Mouse (Mus musculus) right cerebral cortex, postnatal 14 days (tissue): ENCODE data around the gene Pcf11.

Source experiments
- DNase-seq: peaks from one replicate; pipeline ENCODE4 v3.0.0; 2022

Gene Pcf11

DNA sequence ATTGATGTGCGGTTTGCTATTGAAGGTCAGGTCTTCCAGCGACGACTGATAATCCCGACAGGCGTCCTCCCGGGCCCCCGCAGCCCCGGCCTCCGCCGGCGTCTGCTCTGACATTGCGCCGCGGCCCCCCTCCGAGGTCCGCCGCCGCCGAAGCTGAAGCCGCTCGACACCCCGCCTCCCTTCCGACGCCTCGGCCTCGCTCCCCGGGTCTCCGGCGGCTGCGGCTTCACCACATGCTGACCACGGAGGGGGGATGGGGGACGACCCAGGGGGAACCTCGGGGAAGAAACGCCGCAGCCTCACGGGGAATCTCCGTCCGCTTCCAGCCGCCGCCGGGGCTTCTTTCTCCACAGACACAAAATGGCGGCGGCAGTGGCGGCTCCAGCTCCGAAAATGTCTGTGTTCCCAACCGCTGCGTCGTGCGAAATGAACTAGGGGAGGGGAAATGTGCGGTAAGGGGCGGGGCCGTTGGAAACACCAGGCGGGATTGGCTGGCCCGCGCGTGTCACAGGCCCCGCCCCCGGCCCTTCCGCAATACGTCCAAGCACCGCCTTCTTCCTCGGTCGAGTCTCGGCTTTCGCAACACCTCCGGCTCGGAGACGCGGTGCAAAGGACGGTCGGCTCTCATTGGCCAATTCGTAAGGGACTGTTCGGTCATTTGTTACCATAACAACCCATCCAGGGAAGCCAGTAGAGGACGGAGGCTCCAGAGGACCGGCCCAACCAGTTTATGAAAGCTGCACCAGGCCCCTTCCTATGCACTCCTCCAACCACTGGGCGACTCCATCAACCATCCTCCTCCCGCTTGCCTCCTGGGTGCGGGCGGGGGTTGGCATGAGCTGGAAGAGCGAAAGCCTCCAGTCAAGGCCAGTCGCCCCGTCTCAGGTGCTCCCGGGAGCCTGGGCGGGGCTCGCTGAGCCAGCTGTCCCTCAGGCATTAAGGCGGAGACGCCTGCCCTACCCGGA, at the start of gene Pcf11:
Gene Pcf11 (minus strand): TSS at position 428 of the 965 bp plus-strand sequence.
- peak; percentile 96 for DNase-seq

DNA sequence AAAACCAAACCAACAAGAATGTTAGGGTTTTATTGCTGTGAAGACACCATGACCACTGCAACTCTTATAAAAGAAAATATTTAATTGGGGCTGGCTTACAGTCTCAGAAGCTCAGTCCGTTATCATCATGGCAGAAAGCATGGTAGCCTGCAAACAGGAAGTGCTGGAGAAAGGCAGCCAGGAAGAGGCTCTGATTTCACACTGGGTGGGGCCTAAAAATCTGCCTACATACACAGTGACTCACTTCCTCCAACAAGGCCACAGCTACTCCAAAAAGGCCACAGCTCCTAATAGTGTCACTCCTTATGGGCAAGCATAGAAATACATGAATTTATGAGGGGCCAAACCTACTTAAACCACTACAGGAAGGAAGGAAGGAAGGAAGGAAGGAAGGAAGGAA, 45.3 kb upstream of the Pcf11 start:
- no peak for DNase-seq

- no peak for DNase-seq
Observed at GRCm38 (mm10) chr7:92711593-92711992, 41.9 kb upstream of the Pcf11 start.

DNA sequence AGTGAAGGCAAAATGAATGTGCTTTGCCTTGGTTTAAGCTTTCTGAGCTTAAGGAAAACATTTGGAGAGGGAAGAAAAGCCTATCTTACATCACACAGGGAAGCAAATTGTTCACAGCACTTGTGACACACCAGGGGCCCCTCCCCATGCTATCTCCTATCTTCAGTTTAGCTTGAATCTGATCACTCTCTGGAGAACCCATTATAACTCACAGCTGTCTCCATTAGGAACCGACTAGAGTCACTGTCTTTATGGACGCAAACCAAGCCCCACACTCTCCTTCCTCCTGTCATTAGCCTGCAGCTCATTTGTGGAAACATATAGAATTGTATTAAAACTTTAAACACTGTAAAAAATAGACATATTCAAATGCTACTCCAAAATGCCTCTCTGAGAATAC, 39.8 kb upstream of the Pcf11 start:
- no peak for DNase-seq

DNA sequence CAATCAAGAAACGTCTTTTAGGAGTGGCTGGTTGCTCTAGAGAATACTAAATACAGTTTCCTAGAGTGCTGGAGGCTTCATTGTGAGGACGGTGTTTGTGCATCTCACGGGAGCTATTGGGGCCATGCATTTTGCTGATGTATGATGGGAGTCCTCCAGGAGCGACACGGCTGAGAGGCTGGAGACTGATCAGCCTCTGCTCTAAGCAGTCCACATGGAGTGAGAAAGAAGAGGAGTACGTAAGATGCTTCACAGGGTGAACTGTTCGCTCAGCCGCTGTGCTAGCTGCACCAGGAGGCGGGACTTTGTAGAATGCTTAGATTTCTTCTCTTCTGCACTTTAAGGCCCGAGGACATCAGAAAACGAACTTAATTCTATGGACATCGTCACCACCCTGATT, 37.0 kb upstream of the Pcf11 start:
- DNase-seq = no peak

- no peak for DNase-seq
Observed at GRCm38 (mm10) chr7:92705534-92705933, 35.8 kb upstream of the Pcf11 start.

GRCm38 (mm10) chr7:92703661-92704060, 33.9 kb upstream of the Pcf11 start:
- no peak for DNase-seq

DNA sequence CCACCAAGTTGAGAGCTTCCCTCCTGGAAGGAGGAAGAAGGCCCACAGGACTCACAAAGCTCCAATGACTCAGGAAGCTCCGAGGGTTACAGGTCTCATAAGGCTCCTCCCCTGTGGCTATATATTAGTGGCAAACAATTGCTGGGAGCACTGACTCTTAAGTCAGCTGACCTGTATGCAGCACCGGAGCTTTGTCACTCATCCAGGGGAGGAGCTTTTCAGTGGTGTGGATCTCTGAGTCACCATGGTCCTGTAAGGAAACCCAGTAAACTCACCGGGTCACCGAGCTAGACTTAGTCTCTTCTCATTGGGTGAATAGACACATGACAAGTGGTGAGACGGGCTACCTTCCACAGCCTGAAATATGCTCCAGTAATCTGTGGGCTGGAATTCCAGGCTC, 29.0 kb upstream of the Pcf11 start:
- no peak for DNase-seq

DNA sequence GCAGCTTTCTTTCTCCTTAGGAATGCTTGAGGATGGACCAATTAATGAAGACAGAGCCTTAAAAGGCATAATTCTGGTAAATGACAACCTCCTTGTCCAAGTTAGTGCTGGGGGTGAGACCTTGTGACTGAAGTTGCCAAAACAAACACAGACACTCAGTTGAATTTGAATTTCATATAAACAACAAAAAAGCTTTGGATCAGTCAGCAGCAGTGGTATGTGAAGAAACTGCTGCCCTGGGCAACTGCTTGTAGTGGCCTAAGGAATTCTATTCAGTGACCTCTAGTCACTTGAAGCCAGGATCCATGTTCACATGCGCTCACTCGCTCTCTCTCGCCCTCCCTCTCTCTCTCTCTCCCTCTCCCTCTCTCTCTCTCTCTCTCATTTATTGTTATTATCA, 26.7 kb upstream of the Pcf11 start:
- no peak for DNase-seq

DNA sequence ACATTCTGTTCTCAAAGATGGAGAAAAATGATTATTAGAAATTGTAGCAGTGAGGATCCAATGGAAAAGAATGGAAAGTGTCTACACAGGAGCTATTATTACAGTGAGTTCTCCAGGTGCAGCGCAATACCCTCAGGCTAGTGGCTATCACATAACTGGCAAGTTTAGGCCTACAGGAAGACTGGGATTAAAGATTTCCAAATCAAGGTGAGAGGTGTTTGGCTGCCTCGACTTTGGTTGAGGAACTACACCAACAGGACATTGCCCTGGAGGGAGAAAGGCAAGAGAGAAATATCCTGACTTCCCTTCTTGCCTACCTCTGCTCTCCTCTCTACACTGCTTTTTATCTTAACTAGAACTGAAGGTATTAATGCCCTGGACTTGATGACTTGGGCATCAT, 19.4 kb upstream of the Pcf11 start:
- no peak for DNase-seq

GRCm38 (mm10) chr7:92688299-92688669, 18.6 kb upstream of the Pcf11 start:
- DNase-seq = no peak

- no peak for DNase-seq
Observed at GRCm38 (mm10) chr7:92687556-92688298, 18.0 kb upstream of the Pcf11 start.

- no peak for DNase-seq
Observed at GRCm38 (mm10) chr7:92677346-92677745, 7.6 kb upstream of the Pcf11 start.

DNA sequence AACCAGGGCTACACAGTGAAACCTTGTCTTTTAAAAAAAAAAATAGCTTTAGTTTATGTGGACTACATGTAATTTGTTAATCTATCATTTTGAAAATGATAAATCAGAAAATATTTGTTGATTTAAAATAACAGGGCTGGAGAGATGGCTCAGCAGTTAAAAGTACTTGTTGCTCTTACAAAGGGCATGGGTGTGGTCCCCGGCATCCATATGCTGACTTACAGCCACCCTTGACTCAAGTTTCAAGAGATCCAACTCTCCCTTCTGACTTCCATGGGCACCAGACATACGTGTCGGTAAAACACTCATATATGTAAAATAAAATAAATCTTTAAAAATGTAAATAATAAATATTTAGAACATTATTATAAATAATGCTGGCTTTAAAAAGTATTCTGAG, 5.4 kb upstream of the Pcf11 start:
- DNase-seq = no peak

DNA sequence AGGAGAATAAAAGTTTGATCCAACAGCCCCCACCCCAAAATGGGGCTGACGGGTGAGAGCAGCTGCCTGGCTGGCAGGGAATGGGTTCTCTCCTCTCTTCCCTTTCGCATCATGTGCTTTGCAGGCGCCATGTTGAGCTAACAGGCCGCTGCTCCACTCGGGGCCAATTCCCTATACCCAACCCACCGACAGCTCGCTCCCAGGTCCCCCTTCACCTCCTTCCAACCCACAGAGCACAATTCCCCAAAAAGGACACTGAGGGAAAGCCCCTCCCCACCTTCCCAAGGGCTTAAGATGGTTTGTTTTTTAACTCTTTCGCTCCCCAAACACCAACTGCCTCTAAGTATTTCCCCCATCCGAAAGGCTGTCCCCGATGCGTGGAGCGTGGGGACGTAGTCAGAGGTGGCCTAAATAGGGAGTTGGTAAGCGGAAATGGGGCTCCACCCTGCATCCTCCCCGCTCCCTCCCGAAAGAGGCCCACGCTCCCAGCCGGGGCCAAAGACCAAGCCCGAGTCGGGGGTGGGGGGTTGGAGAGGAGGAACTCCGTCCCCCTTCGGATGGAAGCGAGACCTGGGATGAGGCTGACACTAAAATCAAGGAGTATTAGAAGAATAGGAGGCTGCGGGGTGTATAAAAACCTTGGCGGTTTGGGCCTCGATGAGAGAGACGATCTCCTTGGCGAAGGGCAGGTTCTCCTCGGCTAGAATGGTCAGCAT, 785 bp downstream of the Pcf11 start:
- DNase-seq = peak; percentile 56

- no peak for DNase-seq
Observed at GRCm38 (mm10) chr7:92666274-92666820, 3.4 kb downstream of the Pcf11 start.

- DNase-seq = no peak
Observed at GRCm38 (mm10) chr7:92658050-92658449, 11.7 kb downstream of the Pcf11 start.

GRCm38 (mm10) chr7:92656386-92656785, 13.3 kb downstream of the Pcf11 start:
- DNase-seq = no peak

DNA sequence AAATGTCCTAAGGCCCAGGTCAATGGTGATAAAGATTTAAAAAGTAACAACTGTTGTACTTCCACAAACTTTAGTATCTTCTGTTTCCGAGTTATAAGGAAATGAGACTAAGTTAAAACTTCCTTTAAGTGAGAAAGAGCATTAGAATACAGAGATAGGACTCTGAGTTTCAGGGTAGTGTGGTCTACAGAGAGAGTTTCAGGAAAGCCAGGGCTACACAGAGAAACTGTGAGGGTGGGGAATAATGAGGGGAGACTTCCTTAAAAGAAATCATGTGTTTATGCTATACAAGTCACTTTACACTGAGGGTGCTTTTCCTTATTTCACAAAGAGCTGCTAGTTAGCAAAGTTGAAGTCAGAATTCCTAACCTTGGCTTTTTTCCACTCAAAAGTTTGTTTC, 16.4 kb downstream of the Pcf11 start:
- DNase-seq = no peak

GRCm38 (mm10) chr7:92647790-92648189, 21.9 kb downstream of the Pcf11 start:
- no peak for DNase-seq

- no peak for DNase-seq
Observed at GRCm38 (mm10) chr7:92642358-92642757, 27.4 kb downstream of the Pcf11 start.

DNA sequence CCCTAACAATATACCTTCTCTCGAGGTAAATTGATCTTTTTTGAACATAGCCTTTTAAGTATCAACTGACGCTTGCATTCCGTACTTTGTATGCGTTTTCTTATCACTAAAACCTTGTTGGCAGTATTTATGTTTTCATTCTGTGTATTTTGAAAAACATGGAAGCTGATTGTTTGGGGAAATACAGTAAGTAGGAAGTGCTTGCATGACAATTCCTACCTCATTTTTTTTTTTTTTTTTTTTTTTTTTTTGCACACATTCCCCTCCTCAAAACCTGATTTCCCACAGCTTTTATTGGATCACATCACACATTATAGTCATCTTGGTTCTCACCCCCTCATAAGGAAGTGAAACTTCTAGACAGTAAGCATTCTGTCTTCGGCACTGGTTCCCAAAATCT, 31.7 kb downstream of the Pcf11 start:
- no peak for DNase-seq

- DNase-seq = peak; percentile 93
Observed at GRCm38 (mm10) chr7:92637021-92637625, 32.6 kb downstream of the Pcf11 start, which contains the start of gene Ankrd42. Gene Ankrd42, minus strand, starts transcription at chr7:92637142.
